Mouse (Mus musculus) cerebellum, adult (tissue): ENCODE results near the gene Gm37240.

Experiments
- ATAC-seq: cut with Nextera tagmentation; 2 replicates; pipeline ENCODE4 v1.9.2; 2017; ENCODE audit warnings: mild to moderate bottlenecking, moderate library complexity, mixed read lengths; ENCODE audit not compliant: insufficient number of reproducible peaks, low FRiP score, low TSS enrichment

Gm37240 gene

DNA sequence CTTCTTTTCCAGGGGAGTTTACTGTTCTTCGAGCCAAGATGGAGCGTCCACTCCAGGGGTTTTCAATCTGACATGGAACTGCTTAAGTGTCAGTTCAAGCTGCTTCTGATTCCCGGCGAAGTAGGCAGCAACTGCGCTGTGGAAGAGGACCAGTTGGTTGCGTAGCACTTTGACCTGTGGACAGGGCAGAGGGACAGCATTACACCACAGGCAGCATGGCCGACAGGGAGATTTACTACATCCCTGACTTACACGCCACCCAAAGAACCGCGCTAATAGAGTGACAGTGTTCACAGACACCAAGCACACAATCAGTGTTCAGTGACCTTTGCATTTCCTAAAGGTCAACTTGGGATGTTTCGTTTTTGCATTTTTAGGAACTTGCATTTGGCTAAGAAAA, 1389.6 kb downstream of the Gm37240 start:
- ATAC-seq, result no peak

DNA sequence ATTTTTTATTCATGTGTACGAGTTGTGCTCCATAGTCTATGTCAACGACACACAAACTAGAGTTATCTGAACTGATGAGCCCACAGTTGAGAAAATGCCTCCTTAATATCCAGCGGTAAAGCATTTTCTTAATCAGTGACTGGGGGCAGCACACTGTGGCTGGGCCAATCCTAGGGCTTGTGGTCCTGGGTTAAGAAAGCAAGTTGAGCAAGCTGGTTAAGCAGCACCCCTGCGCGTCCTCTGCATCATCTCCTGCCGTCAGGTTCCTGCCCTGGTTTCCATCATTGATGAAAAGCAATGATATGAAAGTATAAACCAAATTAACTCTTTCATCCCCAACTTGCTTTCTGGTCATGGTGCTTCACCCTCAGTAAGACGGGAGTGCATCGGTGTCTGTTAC, 1394.7 kb downstream of the Gm37240 start:
- ATAC-seq, result no peak

DNA sequence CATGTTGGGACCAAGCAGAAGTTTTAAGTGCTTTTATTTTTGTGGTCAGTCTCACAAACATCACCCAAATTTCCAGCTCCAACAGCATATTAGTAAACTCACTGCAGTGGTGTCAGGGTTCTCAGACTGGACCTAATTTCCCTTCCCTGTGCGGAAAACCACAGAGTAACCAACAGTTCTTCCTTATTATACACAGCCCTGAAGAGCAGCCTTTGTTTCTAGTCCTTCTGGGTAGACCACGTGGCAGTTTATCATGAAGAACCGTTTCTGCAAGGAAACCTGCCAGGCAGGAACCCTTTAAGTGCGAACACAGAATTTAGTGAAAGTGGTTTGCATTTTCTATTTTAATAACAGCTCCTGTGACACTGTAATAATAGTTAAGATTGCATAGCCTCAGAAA, 1395.2 kb downstream of the Gm37240 start:
- no peak for ATAC-seq

DNA sequence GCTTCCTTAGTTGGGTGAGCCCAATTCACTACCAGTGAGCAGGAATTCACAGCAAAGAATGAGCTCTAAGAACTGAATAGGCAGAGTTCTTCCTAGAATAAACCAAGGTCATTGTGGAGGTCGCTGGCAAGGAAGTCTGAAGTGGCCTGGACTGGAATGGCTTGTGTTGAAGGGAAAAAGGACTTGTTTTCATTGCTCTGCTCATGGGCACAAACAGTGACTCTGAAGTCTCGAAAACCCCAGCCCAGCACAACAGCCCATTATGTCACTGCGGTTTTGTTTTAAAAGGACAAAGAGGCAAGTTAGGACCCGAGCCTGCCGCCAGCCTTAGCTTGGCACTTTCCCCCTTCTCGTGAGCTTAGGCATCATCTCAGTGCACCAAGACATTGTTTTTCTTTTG, 1398.6 kb downstream of the Gm37240 start:
- no peak for ATAC-seq

DNA sequence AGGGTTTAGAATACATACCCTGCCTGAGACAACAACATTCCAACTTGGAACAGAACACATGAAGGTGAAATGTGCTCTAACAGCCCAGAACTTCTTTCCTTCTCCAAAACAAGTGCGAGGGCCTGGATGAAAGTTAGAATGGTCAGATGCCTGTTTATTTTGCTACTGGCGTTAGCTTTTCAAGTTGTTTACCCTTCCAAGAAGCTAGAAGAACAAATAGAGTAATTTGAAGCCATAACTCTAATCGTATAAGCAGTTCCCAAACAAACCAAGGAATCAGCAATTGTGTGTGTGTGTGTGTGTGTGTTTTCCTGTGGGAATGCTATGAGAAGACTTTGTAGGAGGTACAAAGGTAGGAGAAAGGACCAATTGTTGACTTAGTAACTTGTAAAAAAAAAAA, 1402.4 kb downstream of the Gm37240 start:
- no peak for ATAC-seq

DNA sequence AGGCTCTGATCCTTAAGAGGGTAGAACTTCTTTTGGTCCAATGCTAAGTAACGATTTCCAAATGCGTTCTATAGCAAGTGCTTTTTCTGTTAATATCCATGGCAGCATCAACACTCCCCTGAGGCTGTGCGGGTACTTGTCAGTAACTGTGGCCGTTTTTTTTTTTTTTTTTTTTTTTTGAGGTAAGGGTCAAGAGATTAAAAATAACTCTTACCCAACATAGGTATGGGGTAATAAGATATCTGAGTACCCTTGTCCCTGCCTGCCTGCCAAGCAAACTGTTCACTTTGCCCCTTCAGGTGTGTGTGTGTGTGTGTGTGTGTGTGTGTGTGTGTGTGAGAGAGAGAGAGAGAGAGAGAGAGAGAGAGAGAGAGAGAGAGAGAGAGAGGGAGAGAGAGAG, 1403.0 kb downstream of the Gm37240 start:
- no peak for ATAC-seq

DNA sequence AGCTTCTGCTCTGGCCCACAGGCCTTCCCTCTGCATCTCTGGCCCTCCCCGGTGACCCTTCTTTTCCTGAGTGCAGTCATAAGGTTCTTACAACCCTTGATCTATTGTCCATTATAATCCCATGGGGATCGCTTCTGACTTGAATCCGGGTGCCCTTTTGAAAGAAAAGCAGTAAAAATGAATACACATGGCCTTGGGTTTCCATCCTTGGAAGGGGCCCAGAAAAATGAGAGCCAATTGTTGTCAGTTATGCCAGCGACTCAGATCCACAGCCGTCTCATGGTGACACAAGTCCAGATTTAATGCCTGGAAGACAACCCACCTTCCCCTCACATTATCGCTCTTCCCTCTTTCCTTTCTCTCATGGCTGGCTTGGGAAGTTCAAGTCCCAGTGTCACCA, 1405.2 kb downstream of the Gm37240 start:
- ATAC-seq, result no peak

DNA sequence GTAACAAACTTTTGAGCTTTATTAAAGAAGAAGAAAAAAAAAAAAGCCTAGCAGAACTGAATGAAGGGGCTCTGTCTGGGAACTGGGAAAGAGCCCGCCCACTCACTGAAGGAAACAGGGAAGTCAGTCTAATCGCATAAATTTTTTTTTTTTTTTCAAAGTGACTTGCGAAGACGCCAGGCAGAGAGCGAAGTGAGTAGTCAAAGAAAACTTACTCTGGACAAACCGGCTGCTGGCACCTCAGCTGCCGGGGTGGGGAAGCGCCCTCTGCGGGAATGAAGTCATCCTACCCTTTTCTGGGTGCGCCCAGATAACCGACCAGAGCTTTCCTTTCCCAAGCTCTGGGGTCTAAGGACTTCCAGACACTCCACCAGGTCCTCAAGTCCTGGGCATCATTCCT, 1406.2 kb downstream of the Gm37240 start:
- no peak for ATAC-seq

DNA sequence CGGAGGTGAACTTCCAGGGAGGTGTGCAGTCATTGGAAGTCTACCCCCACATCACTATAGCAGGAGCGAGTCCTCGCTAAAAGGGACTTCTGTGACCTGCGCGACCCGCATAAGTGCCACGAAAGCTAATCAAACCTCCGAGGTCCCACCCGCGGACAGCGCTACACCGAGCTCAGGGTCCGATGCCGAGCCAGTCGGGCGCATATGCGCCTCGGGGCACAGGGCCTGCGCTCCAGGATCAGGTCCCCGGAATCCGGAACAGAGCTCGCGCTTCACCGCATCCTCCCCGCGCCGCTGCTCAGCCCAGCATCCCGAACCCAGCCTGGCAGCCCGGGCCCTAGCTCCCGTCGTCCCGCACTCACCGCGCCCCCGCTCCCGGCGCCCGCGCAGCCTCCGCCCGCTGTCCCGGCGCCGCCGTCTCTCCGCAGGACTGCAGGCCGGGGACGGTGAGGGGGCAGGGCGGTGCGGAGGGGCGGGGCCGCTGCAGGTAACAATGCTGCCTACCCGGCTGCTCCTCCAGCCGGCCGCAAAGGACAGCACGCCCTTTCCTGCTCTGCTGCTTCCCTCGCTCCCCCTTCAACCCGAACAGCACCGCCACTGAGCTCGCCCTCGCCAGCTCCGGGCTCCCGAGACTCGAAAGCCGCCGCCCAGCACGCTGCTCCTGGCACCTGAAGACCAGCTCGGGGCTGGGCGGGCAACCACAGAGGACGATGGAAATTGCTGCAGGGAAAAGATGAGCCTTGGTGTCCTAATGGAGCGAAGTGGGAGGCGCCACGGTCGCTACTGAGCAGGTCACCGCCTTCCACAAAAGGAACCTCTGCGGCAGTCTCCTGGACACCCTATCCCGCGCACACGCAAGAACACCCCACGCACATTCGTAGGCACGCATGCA, 1407.1 kb downstream of the Gm37240 start, which contains the start of gene Fhdc1:
Fhdc1 (minus strand) TSS at position 424 of the 892 bp plus-strand sequence.
- ATAC-seq, result peak; percentile 65

DNA sequence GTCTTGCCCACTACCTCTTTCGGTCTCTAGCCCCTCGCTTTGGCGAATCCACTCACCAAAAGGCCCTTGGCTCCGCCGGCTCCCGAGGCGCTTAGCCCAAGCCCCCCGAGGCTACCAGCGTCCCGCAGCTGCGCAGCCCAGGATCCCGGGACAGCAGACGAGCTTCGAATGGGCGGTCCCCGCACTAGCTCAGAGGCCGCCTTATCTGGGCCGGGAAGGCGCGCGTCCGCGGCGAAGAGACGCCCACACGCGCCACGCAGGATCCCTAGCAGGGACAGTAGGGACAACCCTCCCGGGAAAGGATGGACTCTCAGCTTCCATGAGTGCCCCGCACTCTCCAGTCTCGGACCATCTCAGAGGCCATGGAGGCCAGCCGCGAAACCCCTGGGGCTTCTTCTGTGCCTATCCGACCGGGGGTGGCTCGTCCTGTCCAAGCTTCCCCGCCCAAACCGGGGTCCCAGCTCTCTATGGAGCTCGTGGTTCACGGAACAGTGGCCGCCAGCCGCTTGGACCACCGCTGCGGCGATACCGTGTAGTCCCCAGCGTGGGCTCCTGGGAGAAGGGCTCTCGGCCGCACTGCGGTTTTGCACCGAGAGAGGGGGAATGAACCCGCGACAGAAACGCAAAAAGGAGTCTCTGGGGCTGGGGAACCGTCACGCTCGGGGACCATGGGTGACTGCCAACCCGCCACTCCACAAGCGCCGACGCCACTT, 1407.9 kb downstream of the Gm37240 start:
- peak; percentile 45 for ATAC-seq

DNA sequence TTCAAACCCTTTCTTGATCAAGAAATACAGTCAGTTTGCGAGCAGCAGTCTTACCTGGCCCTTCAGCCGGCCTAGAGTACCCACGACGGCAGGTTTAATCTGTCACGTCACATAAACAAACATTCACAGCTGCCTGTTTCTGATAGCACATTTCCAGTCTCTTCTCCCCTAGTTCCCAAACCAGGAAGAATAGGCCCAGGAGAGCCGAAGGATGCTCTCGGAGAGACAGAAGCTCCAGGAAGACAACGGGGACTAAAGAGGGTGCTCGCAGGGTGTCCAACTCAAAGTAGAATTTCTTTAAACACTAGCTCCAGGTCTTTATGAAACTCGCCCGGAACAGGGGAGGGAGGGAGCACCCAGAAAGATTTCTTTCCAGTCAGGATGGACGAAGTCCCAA, 1408.4 kb downstream of the Gm37240 start:
- ATAC-seq, result no peak

DNA sequence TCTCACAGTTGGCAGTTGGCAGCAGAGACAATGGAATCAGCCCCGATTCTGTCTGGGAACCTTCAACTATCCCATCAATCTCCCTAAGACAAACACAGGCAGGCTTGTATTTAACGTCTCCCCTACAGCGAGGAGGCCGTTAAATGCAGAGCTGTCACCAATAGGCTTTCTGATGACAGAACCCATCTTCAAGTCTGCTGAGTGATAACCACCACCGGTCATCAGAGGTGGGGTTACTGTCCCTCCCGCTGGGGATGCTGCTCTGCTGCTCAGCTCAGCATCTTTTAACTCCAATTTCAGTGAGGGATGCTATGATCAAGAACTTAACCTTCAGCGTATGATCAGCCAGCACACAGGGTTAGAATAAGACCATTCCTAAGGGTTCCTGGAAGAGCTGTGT, 1409.1 kb downstream of the Gm37240 start:
- no peak for ATAC-seq

DNA sequence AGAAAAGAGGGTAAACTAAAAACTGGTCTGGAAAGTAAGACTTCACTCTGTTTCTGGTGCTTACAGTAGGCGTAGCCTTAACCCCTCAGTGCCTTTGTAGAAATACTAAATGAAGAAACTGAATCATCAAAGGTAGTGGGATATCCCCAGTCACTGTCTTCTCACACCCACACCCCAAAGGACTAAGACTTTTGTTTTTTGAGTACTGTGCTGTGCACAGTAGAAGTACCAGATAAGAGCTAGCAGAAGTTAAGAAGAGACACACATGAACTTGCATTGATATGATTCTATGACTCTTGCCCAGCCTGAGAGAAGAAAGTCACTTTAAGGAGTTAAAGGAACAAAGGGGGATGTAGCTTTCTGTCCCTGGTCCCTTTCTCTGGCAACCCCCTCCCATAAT, 1409.8 kb downstream of the Gm37240 start:
- ATAC-seq, result no peak

DNA sequence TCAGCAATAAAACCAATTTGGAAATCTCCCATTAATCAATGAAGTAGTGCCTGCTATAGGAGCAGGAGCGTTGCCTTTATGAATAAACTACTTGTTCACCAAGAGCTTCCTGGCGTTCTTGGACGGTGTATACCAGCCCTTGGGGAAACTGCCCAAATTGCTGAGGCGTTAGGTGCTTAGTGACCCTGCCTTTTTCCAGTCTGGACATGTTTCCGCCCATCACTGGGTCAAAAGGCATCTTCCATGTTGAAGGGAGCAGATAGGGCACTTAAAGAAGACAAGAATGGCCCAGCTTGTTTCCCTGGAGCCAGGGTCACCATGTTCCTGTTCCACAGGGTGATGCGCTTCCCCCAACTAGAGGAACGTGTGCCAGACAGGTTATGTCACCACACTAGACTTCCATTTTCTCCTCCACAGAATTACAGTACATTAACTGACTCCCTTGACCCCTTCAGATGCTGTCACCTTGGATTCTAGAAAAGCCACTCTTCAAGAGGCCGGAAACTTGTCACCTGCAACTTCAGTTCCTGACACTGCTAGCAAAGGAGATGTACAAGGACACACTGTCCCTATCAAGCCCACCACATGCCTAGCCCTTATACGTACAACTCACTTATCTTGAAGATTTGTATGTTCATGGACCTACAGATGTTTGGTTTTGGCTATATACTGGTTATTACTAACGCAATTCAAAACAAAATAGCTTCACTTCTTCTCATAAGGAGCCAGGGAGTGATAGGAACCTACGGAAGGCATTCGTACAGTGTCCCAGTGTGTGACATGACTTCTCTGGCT, 1412.1 kb downstream of the Gm37240 start:
- no peak for ATAC-seq

DNA sequence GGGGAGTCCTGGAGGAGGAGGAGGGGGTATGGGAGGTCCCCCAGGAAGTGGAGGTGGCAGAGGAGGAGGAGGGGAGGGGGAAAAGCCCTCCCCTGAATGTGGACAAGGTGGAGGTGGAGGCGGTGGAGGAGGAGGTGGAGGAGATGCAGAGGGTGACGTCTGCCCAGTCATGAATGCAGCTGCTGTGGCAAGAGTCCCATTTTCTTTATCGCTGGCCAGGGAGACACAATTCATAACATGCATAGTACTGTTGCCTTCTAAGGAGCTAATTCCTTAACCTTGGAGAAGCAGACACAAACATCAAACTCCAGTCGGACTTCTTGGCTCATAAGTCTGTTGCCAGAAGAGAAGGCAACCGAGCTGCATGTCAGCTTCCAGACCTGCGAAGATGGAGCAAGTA, 1412.9 kb downstream of the Gm37240 start:
- ATAC-seq, result no peak

DNA sequence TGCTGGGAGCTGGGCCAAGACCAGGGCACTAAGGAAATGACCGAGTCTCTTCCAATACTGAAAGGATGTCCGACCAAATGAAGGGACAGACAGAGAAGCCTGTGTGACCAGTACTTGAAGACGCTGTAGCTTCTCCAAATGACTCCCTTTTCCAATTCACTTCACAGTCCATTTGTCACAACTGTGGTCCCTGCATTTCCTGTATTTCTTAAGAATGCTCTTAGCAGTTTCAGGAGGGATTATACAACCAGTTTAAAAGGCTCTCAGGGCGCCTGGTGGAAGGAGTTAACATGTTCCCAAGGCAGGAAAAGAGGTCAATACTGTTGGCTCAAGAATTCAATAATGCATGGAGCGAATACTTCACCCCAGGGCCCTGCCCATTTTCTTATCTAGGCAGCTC, 1414.4 kb downstream of the Gm37240 start:
- no peak for ATAC-seq

DNA sequence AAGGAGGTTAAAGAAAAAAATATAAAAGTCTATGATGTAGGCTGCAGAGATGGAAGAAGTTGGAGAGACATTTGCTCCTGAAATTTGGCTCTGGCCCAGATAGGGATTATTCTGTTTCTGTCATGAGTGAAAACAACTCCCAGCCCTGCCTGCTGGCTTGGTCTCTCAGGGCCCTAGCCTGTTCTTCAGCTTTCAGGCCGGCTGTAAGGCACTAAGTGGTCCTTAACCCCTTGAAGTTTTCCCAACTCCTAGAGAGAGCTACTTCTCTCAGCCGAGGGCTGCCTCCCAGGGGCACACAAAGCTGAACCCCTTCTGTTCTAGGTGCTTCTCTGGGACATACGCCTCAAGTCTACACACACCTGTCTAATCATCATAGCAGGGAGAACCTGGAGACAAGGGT, 1414.8 kb downstream of the Gm37240 start:
- no peak for ATAC-seq

DNA sequence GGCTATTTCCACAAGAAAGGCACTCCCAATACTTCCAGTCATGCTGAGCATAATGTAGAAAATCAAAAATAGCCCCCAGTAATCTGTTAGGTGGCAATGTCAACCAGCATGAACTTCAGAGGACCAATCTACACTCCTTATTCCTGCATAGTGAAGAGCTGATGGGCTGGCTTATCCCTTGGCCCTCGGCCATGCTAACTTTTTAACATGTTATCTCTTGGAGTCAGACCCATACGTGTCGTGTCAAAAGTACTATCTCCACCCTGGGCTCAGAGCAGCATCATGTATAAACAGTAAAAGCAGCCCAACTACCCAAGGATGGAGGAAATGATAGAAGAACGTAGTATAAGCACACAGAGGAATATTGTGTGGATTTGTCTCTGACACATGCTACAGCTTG, 1416.2 kb downstream of the Gm37240 start:
- ATAC-seq, result no peak

DNA sequence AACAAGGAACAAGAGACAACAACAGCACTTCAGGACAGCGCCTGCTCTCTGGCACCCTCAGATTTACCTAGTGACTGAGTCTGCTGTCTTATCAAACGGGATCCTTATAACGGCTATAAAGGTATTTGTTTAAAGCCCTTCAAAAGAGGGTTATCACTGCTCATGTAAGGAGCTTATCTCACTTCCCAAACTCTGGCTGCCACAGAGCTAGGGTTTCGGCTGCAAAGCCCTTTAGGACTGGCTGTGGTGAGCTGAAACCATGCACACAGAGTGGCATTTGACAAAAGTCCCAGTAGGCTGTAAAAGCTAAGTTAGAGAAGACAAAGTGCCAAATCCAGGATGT, 1419.2 kb downstream of the Gm37240 start:
- ATAC-seq, result no peak

DNA sequence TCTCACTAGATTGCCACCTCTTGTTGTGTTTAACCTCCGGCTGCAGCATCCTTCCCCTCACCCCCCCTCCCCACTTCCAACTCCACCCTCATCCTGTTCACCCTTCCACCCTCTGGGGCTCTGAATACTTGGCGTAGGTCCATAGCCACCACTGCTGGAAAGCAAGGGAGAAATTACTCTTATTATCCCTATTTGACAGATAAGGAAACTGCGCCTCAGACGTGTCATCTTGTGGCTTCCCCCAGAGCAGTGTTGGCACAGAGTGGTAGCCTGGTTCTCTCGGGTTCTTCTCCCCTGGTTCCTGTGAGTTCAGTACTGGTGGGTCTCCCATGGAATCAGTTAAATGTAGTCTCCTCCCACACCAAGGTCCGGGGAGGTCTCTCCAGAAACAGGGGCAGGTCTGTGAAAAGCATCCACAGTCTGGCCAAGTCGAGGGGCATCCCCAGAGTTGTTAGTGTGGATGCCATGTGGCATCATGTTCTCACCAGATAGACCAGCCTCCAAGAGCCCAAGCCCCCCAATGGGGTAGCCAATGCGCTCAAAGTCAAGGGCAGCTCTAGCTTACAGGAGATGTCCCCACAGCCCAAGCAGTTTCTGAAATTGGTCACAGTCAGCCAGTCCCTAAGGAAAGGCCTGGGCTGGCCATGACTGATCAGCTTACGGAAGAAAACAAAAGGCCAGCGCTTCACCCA, 1419.8 kb downstream of the Gm37240 start:
- ATAC-seq, result no peak
